Mouse (Mus musculus): Measurements from ENCODE around the gene Cpeb3.

DNA sequence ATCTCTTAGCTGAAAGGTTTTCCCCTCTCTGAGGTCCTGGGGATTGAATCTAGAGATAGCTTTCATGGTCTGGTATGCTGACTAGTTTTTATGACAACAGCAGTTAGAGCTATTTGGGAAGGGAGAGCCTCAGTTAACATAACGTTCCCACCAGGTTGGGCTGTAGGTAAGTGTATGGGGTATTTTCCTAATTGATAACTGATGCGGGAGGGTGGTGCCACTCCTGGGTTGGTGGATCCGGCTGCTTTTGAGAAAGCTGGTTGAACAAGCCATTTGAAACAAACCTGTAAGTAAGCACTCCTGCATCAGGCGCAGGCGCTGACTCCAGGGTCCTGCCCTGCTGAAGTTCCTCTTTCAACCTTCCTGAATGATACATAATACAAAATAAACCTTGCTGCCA, 28.9 kb upstream of the Cpeb3 start:
- TF ChIP-seq POLR2A (IDR thresholded peaks at IDR 0.05; ENCODE audit: borderline replicate concordance, low read depth, low read length), result no peak
- TF ChIP-seq CTCF (IDR thresholded peaks at IDR 0.05; ENCODE audit: low read depth, low read length), result no peak

Measured in bone marrow macrophage, adult 2 months (primary cell).